Comparison of ENCODE assay signal across 8 mouse cellular contexts in the genomic region with DNA sequence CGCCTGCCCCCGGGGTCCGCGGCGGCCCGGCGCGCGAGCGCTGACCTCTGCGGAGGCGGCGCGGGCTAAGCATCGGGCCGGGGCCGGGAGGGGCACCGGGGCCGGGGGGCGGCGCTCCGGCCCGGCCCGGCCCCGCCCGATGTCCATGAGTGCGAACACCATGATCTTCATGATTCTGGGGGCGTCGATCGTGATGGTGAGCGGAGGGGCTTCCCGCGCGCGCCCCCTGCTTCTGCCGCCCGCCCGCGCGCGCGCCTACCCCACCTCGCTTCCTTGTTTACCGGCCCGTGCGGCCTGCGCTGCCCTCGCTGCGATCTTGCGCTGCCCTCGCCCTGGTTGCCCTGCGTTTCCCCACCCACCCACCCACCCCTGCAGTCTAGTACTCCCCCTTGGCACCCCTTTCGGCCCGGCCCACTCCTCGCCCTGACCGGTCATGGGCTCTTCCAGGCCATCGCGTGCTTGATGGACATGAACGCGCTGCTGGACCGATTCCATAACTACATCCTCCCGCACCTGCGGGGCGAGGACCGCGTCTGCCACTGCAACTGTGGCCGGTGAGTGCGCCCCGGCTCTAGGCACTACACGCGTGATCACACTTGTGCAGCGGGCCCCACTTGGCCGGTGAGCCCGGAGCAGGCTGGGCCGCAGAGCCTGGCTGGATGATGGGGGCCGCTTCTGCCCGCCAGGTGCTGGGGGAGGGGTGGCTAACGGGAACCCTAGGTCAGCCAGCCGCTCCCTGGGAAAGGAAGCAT. TPM values are rescaled to one million over a fixed set of nuclear protein-coding genes. Genes with fewer than 3 reads are reported as not detected.
DNase-seq lines count a peak whose midpoint lies in the region; ATAC-seq and TF ChIP-seq lines count a peak whose summit lies in the region.

No protein-coding gene starts in this region.

- H3K36me3 ChIP-seq in liver, embryonic 16.5 days (ENCODE audit: control insufficient read depth, insufficient read depth), result no peaks in the 10 kb centered on the region
- peaks cover 19% of the 10 kb centered on the region; the same call in 1 of the 2 replicates for H3K36me3 ChIP-seq in neural tube, embryonic 14.5 days (ENCODE audit: control insufficient read depth, insufficient read depth, low read length)

- peak; percentile 63 for ATAC-seq in liver, embryonic 16.5 days (ENCODE audit: low read depth)
- peak; percentile 75 for ATAC-seq in neural tube, embryonic 14.5 days (ENCODE audit: low read depth)

- no peak for TF ChIP-seq CTCF in cortical plate, adult 2 months (IDR thresholded peaks at IDR 0.05; ENCODE audit: extremely low read depth, insufficient read depth, low read length)

- H3K27me3 ChIP-seq in liver, embryonic 16.5 days (ENCODE audit: control insufficient read depth, insufficient read depth, low read depth, low read length), result 0 out of 2 replicates have a peak, but pooled peaks cover 2% of the 10 kb centered on the region
- H3K27me3 ChIP-seq in neural tube, embryonic 14.5 days (ENCODE audit: control insufficient read depth, insufficient read depth, low read length), result no peaks in the 10 kb centered on the region

- peak overlapping the region; percentile 96 for H3K4me2 ChIP-seq in liver, embryonic 16.5 days (ENCODE audit: low read depth, low read length)
- peak overlapping the region; percentile 91 for H3K4me2 ChIP-seq in neural tube, embryonic 14.5 days (ENCODE audit: low read depth, low read length)

- TF ChIP-seq POLR2A in cortical plate, adult 2 months (IDR thresholded peaks at IDR 0.05; ENCODE audit: extremely low read depth, insufficient read depth, low read length), result no peak

- peaks cover 11% of the 10 kb centered on the region for H3K4me1 ChIP-seq in cortical plate, adult 2 months (ENCODE audit: control insufficient read depth, insufficient read depth, low read length)
- H3K4me1 ChIP-seq in liver, embryonic 16.5 days (ENCODE audit: control insufficient read depth, low read depth, low read length), result peaks cover 17% of the 10 kb centered on the region
- H3K4me1 ChIP-seq in neural tube, embryonic 14.5 days (ENCODE audit: control insufficient read depth, insufficient read depth, low read length), result peaks cover 28% of the 10 kb centered on the region

- peak overlapping the region; percentile 54 for H3K27ac ChIP-seq in cortical plate, adult 2 months (ENCODE audit: insufficient read depth, low read length)
- H3K27ac ChIP-seq in liver, embryonic 16.5 days (ENCODE audit: low read length), result peak overlapping the region; percentile 50
- H3K27ac ChIP-seq in neural tube, embryonic 14.5 days (ENCODE audit: low read depth, low read length), result peak overlapping the region; percentile 94

- WGBS in liver, embryonic 16.5 days (ENCODE audit: insufficient replicate concordance), result under 1% methylated on average over 56 of the region's 79 CpGs
- WGBS in neural tube, embryonic 14.5 days, result 0% methylated on average over 47 of the region's 79 CpGs

- DNase-seq in 416B (ENCODE audit: low read depth), result peak; percentile 25
- DNase-seq in ZHBTc4 (ENCODE audit: low read depth, low spot score), result peak; percentile 32
- DNase-seq in heart, adult 9 months (ENCODE audit: low spot score in 2 of 2), result peak; percentile 32 to 65
- DNase-seq in kidney, adult 8-10 months, result peak; percentile 23 to 42
- peak; percentile 60 for DNase-seq in thymus, postnatal 25 days

- H3K9me3 ChIP-seq in liver, embryonic 16.5 days (replicated peaks; ENCODE audit: control insufficient read depth, low read length), result no peaks in the 10 kb centered on the region
- H3K9me3 ChIP-seq in neural tube, embryonic 14.5 days (ENCODE audit: control insufficient read depth, low read length), result no peaks in the 10 kb centered on the region

- peak overlapping the region; percentile 52 for H3K4me3 ChIP-seq in cortical plate, adult 2 months (ENCODE audit: insufficient read depth, low read length)
- peak overlapping the region; percentile 77 for H3K4me3 ChIP-seq in liver, embryonic 16.5 days (ENCODE audit: low read depth, low read length)
- peak overlapping the region; percentile 79 for H3K4me3 ChIP-seq in neural tube, embryonic 14.5 days (ENCODE audit: low read depth, low read length)

- H3K9ac ChIP-seq in liver, embryonic 16.5 days (ENCODE audit: low read depth, low read length), result peak overlapping the region; percentile 73
- peak overlapping the region; percentile 92 for H3K9ac ChIP-seq in neural tube, embryonic 14.5 days (replicated peaks; ENCODE audit: low read depth, low read length)

RNA-seq across cellular contexts. Expression of gene Tmem240, which starts 0.5 kb away (rescaled TPM):
- 68.5 and 70.6 TPM in 2 replicates for polyA plus RNA-seq in cortical plate, adult 2 months (2012; rRNA removed)
- polyA plus RNA-seq in liver, embryonic 16.5 days (2015; fragmentation: Nextera tagmentation; extraction: Ambion mirVana), result 0.13 TPM in 1 of 2 replicates, not detected in the other
- polyA plus RNA-seq in neural tube, embryonic 14.5 days (2014; fragmentation: Nextera tagmentation; extraction: Ambion mirVana), result 6.8 and 9.6 TPM in 2 replicates

RNA-seq across cellular contexts. Expression of gene Atad3a, which starts 25.8 kb away (rescaled TPM):
- polyA plus RNA-seq in cortical plate, adult 2 months (2012; rRNA removed), result 84.4 and 93.0 TPM in 2 replicates
- 43.7 and 49.5 TPM in 2 replicates for polyA plus RNA-seq in liver, embryonic 16.5 days (2015; fragmentation: Nextera tagmentation; extraction: Ambion mirVana)
- polyA plus RNA-seq in neural tube, embryonic 14.5 days (2014; fragmentation: Nextera tagmentation; extraction: Ambion mirVana), result 82.6 and 85.0 TPM in 2 replicates

RNA-seq across cellular contexts. Expression of gene Ssu72, which starts 30.5 kb away (rescaled TPM):
- polyA plus RNA-seq in cortical plate, adult 2 months (2012; rRNA removed), result 131 and 138 TPM in 2 replicates
- polyA plus RNA-seq in liver, embryonic 16.5 days (2015; fragmentation: Nextera tagmentation; extraction: Ambion mirVana), result 44.5 and 48.3 TPM in 2 replicates
- 172 and 179 TPM in 2 replicates for polyA plus RNA-seq in neural tube, embryonic 14.5 days (2014; fragmentation: Nextera tagmentation; extraction: Ambion mirVana)

RNA-seq across cellular contexts. Expression of gene Vwa1, which starts 39.4 kb away (rescaled TPM):
- polyA plus RNA-seq in cortical plate, adult 2 months (2012; rRNA removed), result 29.8 and 32.1 TPM in 2 replicates
- 0.28 and 0.34 TPM in 2 replicates for polyA plus RNA-seq in liver, embryonic 16.5 days (2015; fragmentation: Nextera tagmentation; extraction: Ambion mirVana)
- polyA plus RNA-seq in neural tube, embryonic 14.5 days (2014; fragmentation: Nextera tagmentation; extraction: Ambion mirVana), result 17.4 and 23.1 TPM in 2 replicates

RNA-seq across cellular contexts. Expression of gene Fndc10, which starts 41.0 kb away (rescaled TPM):
- 42.8 and 45.8 TPM in 2 replicates for polyA plus RNA-seq in cortical plate, adult 2 months (2012; rRNA removed)
- 0.04 and 0.08 TPM in 2 replicates for polyA plus RNA-seq in liver, embryonic 16.5 days (2015; fragmentation: Nextera tagmentation; extraction: Ambion mirVana)
- polyA plus RNA-seq in neural tube, embryonic 14.5 days (2014; fragmentation: Nextera tagmentation; extraction: Ambion mirVana), result 8.5 and 10.4 TPM in 2 replicates

Comparison
In these comparisons a context has a peak if more than half of its experiments do, and no peak if none do; other contexts are left out.
1. Peak in every context shown above with its lines: DNase-seq, ATAC-seq, H3K4me3 ChIP-seq and H3K27ac ChIP-seq.